Mouse (Mus musculus): Measurements from ENCODE around the gene Ap1g2.

Gene Ap1g2

GRCm38 (mm10) chr14:55146324-55146723 lies 39.9 kb upstream of the Ap1g2 start:
- Histone ChIP-seq H3K27me3 (ENCODE audit: insufficient read depth, low read length) (0 out of 2 replicates have a peak, but pooled peaks cover 3% of the 10 kb centered on the region), H3K4me3 (replicated peaks; ENCODE audit: low read length) (no peak overlapping the region), H3K9me3 (ENCODE audit: low read length) (no peaks in the 10 kb centered on the region), H3K4me1 (replicated peaks; ENCODE audit: low read depth, low read length) (no peaks in the 10 kb centered on the region), H3K36me3 (ENCODE audit: insufficient read depth, low read length) (no peaks in the 10 kb centered on the region)
- TF ChIP-seq POU5F1 (IDR thresholded peaks at IDR 0.05; ENCODE audit: borderline replicate concordance, low read length) (no peak), CTCF (conservative IDR thresholded peaks at IDR 0.05; ENCODE audit: low read length) (no peak), NANOG (IDR thresholded peaks at IDR 0.05; ENCODE audit: borderline replicate concordance, low read length) (no peak)

GRCm38 (mm10) chr14:55139313-55139712 lies 32.9 kb upstream of the Ap1g2 start:
- no peak for TF ChIP-seq POU5F1 (IDR thresholded peaks at IDR 0.05; ENCODE audit: borderline replicate concordance, low read length)
- no peak for TF ChIP-seq CTCF (conservative IDR thresholded peaks at IDR 0.05; ENCODE audit: low read length)
- no peak for TF ChIP-seq NANOG (IDR thresholded peaks at IDR 0.05; ENCODE audit: borderline replicate concordance, low read length)
- H3K4me3 ChIP-seq (replicated peaks; ENCODE audit: low read length) = no peak overlapping the region
- H3K36me3 ChIP-seq (ENCODE audit: insufficient read depth, low read length) = no peaks in the 10 kb centered on the region
- peaks cover 3% of the 10 kb centered on the region for H3K27me3 ChIP-seq (ENCODE audit: insufficient read depth, low read length)
- no peaks in the 10 kb centered on the region for H3K9me3 ChIP-seq (ENCODE audit: low read length)
- H3K4me1 ChIP-seq (replicated peaks; ENCODE audit: low read depth, low read length) = peaks cover 8% of the 10 kb centered on the region

GRCm38 (mm10) chr14:55135676-55136075 lies 29.3 kb upstream of the Ap1g2 start:
- Histone ChIP-seq H3K4me3 (replicated peaks; ENCODE audit: low read length) (no peak overlapping the region), H3K27me3 (ENCODE audit: insufficient read depth, low read length) (peaks cover 3% of the 10 kb centered on the region), H3K4me1 (replicated peaks; ENCODE audit: low read depth, low read length) (peaks cover 8% of the 10 kb centered on the region), H3K36me3 (ENCODE audit: insufficient read depth, low read length) (no peaks in the 10 kb centered on the region), H3K9me3 (ENCODE audit: low read length) (no peaks in the 10 kb centered on the region)
- TF ChIP-seq POU5F1 (IDR thresholded peaks at IDR 0.05; ENCODE audit: borderline replicate concordance, low read length) (no peak), CTCF (conservative IDR thresholded peaks at IDR 0.05; ENCODE audit: low read length) (no peak), NANOG (IDR thresholded peaks at IDR 0.05; ENCODE audit: borderline replicate concordance, low read length) (no peak)

- Histone ChIP-seq H3K4me1 (replicated peaks; ENCODE audit: low read depth, low read length) (peaks cover 4% of the 10 kb centered on the region; the same call in 1 of the 2 replicates), H3K9me3 (ENCODE audit: low read length) (no peaks in the 10 kb centered on the region), H3K27me3 (ENCODE audit: insufficient read depth, low read length) (peaks cover 18% of the 10 kb centered on the region), H3K4me3 (replicated peaks; ENCODE audit: low read length) (no peak overlapping the region), H3K36me3 (ENCODE audit: insufficient read depth, low read length) (no peaks in the 10 kb centered on the region)
- TF ChIP-seq POU5F1 (IDR thresholded peaks at IDR 0.05; ENCODE audit: borderline replicate concordance, low read length) = no peak
- TF ChIP-seq NANOG (IDR thresholded peaks at IDR 0.05; ENCODE audit: borderline replicate concordance, low read length) = no peak
- TF ChIP-seq CTCF (conservative IDR thresholded peaks at IDR 0.05; ENCODE audit: low read length) = no peak
These were observed 20.1 kb upstream of the Ap1g2 start for GRCm38 (mm10) chr14:55126521-55126920.

GRCm38 (mm10) chr14:55125711-55126110 lies 19.3 kb upstream of the Ap1g2 start:
- H3K36me3 ChIP-seq (ENCODE audit: insufficient read depth, low read length) = no peaks in the 10 kb centered on the region
- H3K4me3 ChIP-seq (replicated peaks; ENCODE audit: low read length) = no peak overlapping the region
- peaks cover 4% of the 10 kb centered on the region; the same call in 1 of the 2 replicates for H3K4me1 ChIP-seq (replicated peaks; ENCODE audit: low read depth, low read length)
- no peaks in the 10 kb centered on the region for H3K9me3 ChIP-seq (ENCODE audit: low read length)
- H3K27me3 ChIP-seq (ENCODE audit: insufficient read depth, low read length) = peaks cover 18% of the 10 kb centered on the region
- TF ChIP-seq CTCF (conservative IDR thresholded peaks at IDR 0.05; ENCODE audit: low read length) (no peak), POU5F1 (IDR thresholded peaks at IDR 0.05; ENCODE audit: borderline replicate concordance, low read length) (no peak), NANOG (IDR thresholded peaks at IDR 0.05; ENCODE audit: borderline replicate concordance, low read length) (no peak)

GRCm38 (mm10) chr14:55122359-55122758 lies 16.0 kb upstream of the Ap1g2 start:
- no peak overlapping the region for H3K4me3 ChIP-seq (replicated peaks; ENCODE audit: low read length)
- TF ChIP-seq CTCF (conservative IDR thresholded peaks at IDR 0.05; ENCODE audit: low read length) (no peak), NANOG (IDR thresholded peaks at IDR 0.05; ENCODE audit: borderline replicate concordance, low read length) (no peak), POU5F1 (IDR thresholded peaks at IDR 0.05; ENCODE audit: borderline replicate concordance, low read length) (no peak)
- H3K9me3 ChIP-seq (ENCODE audit: low read length) = no peaks in the 10 kb centered on the region
- peaks cover 7% of the 10 kb centered on the region for H3K4me1 ChIP-seq (replicated peaks; ENCODE audit: low read depth, low read length)
- H3K27me3 ChIP-seq (ENCODE audit: insufficient read depth, low read length) = peaks cover 25% of the 10 kb centered on the region
- H3K36me3 ChIP-seq (ENCODE audit: insufficient read depth, low read length) = no peaks in the 10 kb centered on the region

- no peak overlapping the region for H3K4me3 ChIP-seq (replicated peaks; ENCODE audit: low read length)
- H3K27me3 ChIP-seq (ENCODE audit: insufficient read depth, low read length) = peaks cover 29% of the 10 kb centered on the region
- TF ChIP-seq CTCF (conservative IDR thresholded peaks at IDR 0.05; ENCODE audit: low read length) (peak; percentile 63), POU5F1 (IDR thresholded peaks at IDR 0.05; ENCODE audit: borderline replicate concordance, low read length) (no peak), NANOG (IDR thresholded peaks at IDR 0.05; ENCODE audit: borderline replicate concordance, low read length) (no peak)
- H3K4me1 ChIP-seq (replicated peaks; ENCODE audit: low read depth, low read length) = peaks cover 11% of the 10 kb centered on the region
- no peaks in the 10 kb centered on the region for H3K9me3 ChIP-seq (ENCODE audit: low read length)
- H3K36me3 ChIP-seq (ENCODE audit: insufficient read depth, low read length) = no peaks in the 10 kb centered on the region
These were observed 15.6 kb upstream of the Ap1g2 start for GRCm38 (mm10) chr14:55121947-55122346.

GRCm38 (mm10) chr14:55119421-55120134 lies 13.2 kb upstream of the Ap1g2 start:
- TF ChIP-seq NANOG (IDR thresholded peaks at IDR 0.05; ENCODE audit: borderline replicate concordance, low read length) (no peak), CTCF (conservative IDR thresholded peaks at IDR 0.05; ENCODE audit: low read length) (peak; percentile 77), POU5F1 (IDR thresholded peaks at IDR 0.05; ENCODE audit: borderline replicate concordance, low read length) (no peak)
- peaks cover 51% of the 10 kb centered on the region for H3K27me3 ChIP-seq (ENCODE audit: insufficient read depth, low read length)
- H3K36me3 ChIP-seq (ENCODE audit: insufficient read depth, low read length) = no peaks in the 10 kb centered on the region
- H3K4me1 ChIP-seq (replicated peaks; ENCODE audit: low read depth, low read length) = peaks cover 28% of the 10 kb centered on the region
- H3K9me3 ChIP-seq (ENCODE audit: low read length) = no peaks in the 10 kb centered on the region
- no peak overlapping the region for H3K4me3 ChIP-seq (replicated peaks; ENCODE audit: low read length)

Data from E14TG2a.4 (cell line).